Mouse (Mus musculus) intestine, postnatal 0 days (tissue): ENCODE measurements around the gene Rad51b. TPM values are rescaled to one million over a fixed set of nuclear protein-coding genes. Genes with fewer than 3 reads are reported as not detected.

Source experiments
- ATAC-seq: fragments of 200-750 bp; cut with Nextera tagmentation; 2 replicates; pipeline ENCODE4 v1.8.0; 2017; ENCODE audit warnings: mild to moderate bottlenecking, moderate TSS enrichment, moderate library complexity
- H3K27ac ChIP-seq: fragments of 300-500 bp; sonication (generic); 2 replicates; pipeline ENCODE4 v1.5.1; 2014; ENCODE audit warnings: mild to moderate bottlenecking, low read depth, low read length, moderate library complexity
- H3K27me3 ChIP-seq: fragments of 300-500 bp; sonication (generic); replicated peaks from 2 replicates; pipeline ENCODE4 v1.6.1; 2014; ENCODE audit warnings: low read length, mixed read lengths; ENCODE audit not compliant: control insufficient read depth, insufficient read depth
- H3K36me3 ChIP-seq: fragments of 300-500 bp; sonication (generic); 2 replicates; pipeline ENCODE4 v1.6.1; 2014; ENCODE audit warnings: mild to moderate bottlenecking, moderate library complexity; ENCODE audit not compliant: control insufficient read depth, insufficient read depth
- H3K4me1 ChIP-seq: fragments of 300-500 bp; sonication (generic); replicated peaks from 2 replicates; pipeline ENCODE4 v1.6.1; 2014; ENCODE audit warnings: antibody characterized with exemption, low read length, mixed read lengths; ENCODE audit not compliant: control insufficient read depth, insufficient read depth
- H3K4me2 ChIP-seq: fragments of 300-500 bp; sonication (generic); replicated peaks from 2 replicates; pipeline ENCODE4 v1.6.1; 2014; ENCODE audit warnings: low read depth, mild to moderate bottlenecking, moderate library complexity
- H3K4me3 ChIP-seq: fragments of 300-500 bp; sonication (generic); 2 replicates; pipeline ENCODE4 v1.5.1; 2014; ENCODE audit warnings: low read depth, low read length
- H3K9ac ChIP-seq: fragments of 300-500 bp; sonication (generic); 2 replicates; pipeline ENCODE4 v1.6.1; 2014; ENCODE audit warnings: mild to moderate bottlenecking, low read depth, low read length
- H3K9me3 ChIP-seq: fragments of 300-500 bp; sonication (generic); 2 replicates; pipeline ENCODE4 v1.6.1; 2016; ENCODE audit warnings: mixed run types; ENCODE audit not compliant: control insufficient read depth
- CTCF ChIP-seq: sonication (generic); IDR thresholded peaks from 2 replicates; pipeline ENCODE4 v1.5.1; 2016; ENCODE audit warnings: low read depth, mild to moderate bottlenecking, control low read depth, antibody characterized with exemption, moderate library complexity
- WGBS: fragments of 180-500 bp; shearing (Covaris S2); extraction: QIAGEN DNeasy Blood & Tissue Kit; methylation state at CpG from one replicate; pipeline ENCODE4 v1.1.7; 2014; 5-methylcytosine and 5-hydroxymethylcytosine counted together
- polyA plus RNA-seq: library from polyadenylated mRNA; unstranded; fragments of >200 nt; fragmentation: Nextera tagmentation; extraction: Ambion mirVana; gene quantifications from 2 replicates; pipeline ENCODE4 v1.2.1, GENCODE M21; 2015

The Rad51b gene
- polyA plus RNA-seq, 1 experiment from 2014 or later: 1.9 TPM

- Histone ChIP-seq H3K9ac (no peak overlapping the region), H3K27ac (0 out of 2 replicates have a peak overlapping the region, but pooled peaks have one; percentile 9), H3K27me3 (no peaks in the 10 kb centered on the region), H3K9me3 (no peaks in the 10 kb centered on the region), H3K4me1 (no peaks in the 10 kb centered on the region), H3K4me2 (no peak overlapping the region), H3K4me3 (no peak overlapping the region), H3K36me3 (no peaks in the 10 kb centered on the region)
- peak; percentile 61; the same call in 1 of the 2 replicates for ATAC-seq
- no peak for TF ChIP-seq CTCF
- WGBS: 61% methylated on average over 7 of the region's 7 CpGs
These were observed 333.1 kb downstream of the Rad51b start for GRCm38 (mm10) chr12:79629945-79630850.

GRCm38 (mm10) chr12:79633458-79634106, 336.5 kb downstream of the Rad51b start:
- Histone ChIP-seq H3K36me3 (no peaks in the 10 kb centered on the region), H3K27me3 (no peaks in the 10 kb centered on the region), H3K4me3 (no peak overlapping the region), H3K9me3 (no peaks in the 10 kb centered on the region), H3K4me1 (no peaks in the 10 kb centered on the region), H3K9ac (no peak overlapping the region), H3K4me2 (no peak overlapping the region), H3K27ac (no peak overlapping the region)
- WGBS: 74% methylated on average over 9 of the region's 9 CpGs
- TF ChIP-seq CTCF: no peak
- ATAC-seq: no peak

- TF ChIP-seq CTCF: peak; percentile 17; the same call in 1 of the 2 replicates
- no peaks in the 10 kb centered on the region for H3K36me3 ChIP-seq
- H3K4me3 ChIP-seq: no peak overlapping the region
- ATAC-seq: no peak
- H3K4me1 ChIP-seq: no peaks in the 10 kb centered on the region
- no peaks in the 10 kb centered on the region for H3K9me3 ChIP-seq
- WGBS: 33% methylated on average over 7 of the region's 7 CpGs
- no peak overlapping the region for H3K27ac ChIP-seq
- H3K9ac ChIP-seq: no peak overlapping the region
- H3K4me2 ChIP-seq: no peak overlapping the region
- no peaks in the 10 kb centered on the region for H3K27me3 ChIP-seq
These were observed 344.6 kb downstream of the Rad51b start for GRCm38 (mm10) chr12:79641570-79642285.

- Histone ChIP-seq H3K9me3 (no peaks in the 10 kb centered on the region), H3K27ac (no peak overlapping the region), H3K9ac (no peak overlapping the region), H3K27me3 (no peaks in the 10 kb centered on the region), H3K4me1 (no peaks in the 10 kb centered on the region), H3K4me2 (no peak overlapping the region), H3K4me3 (no peak overlapping the region), H3K36me3 (no peaks in the 10 kb centered on the region)
- no peak for ATAC-seq
- 91% methylated on average over 5 of the region's 5 CpGs for WGBS
- no peak for TF ChIP-seq CTCF
These were observed 345.6 kb downstream of the Rad51b start for GRCm38 (mm10) chr12:79642715-79643114.

- Histone ChIP-seq H3K4me3 (no peak overlapping the region), H3K36me3 (no peaks in the 10 kb centered on the region), H3K27ac (no peak overlapping the region), H3K9ac (no peak overlapping the region), H3K4me1 (no peaks in the 10 kb centered on the region), H3K4me2 (no peak overlapping the region), H3K9me3 (no peaks in the 10 kb centered on the region), H3K27me3 (no peaks in the 10 kb centered on the region)
- 82% methylated on average over 4 of the region's 4 CpGs for WGBS
- ATAC-seq: no peak
- no peak for TF ChIP-seq CTCF
These were observed 348.6 kb downstream of the Rad51b start for GRCm38 (mm10) chr12:79645656-79646055.

- TF ChIP-seq CTCF: no peak
- H3K4me1 ChIP-seq: no peaks in the 10 kb centered on the region
- H3K4me2 ChIP-seq: no peak overlapping the region
- no peak for ATAC-seq
- H3K4me3 ChIP-seq: no peak overlapping the region
- H3K9ac ChIP-seq: no peak overlapping the region
- no peaks in the 10 kb centered on the region for H3K9me3 ChIP-seq
- no peaks in the 10 kb centered on the region for H3K27me3 ChIP-seq
- H3K27ac ChIP-seq: no peak overlapping the region
- H3K36me3 ChIP-seq: no peaks in the 10 kb centered on the region
- 80% methylated on average over 9 of the region's 9 CpGs for whole genome bisulfite sequencing
These were observed 349.6 kb downstream of the Rad51b start for GRCm38 (mm10) chr12:79646646-79647164.
